Mouse (Mus musculus) stomach, embryonic 16.5 days (tissue): ENCODE data around the gene Casz1. TPM values are rescaled to one million over a fixed set of nuclear protein-coding genes. Genes with fewer than 3 reads are reported as not detected.

Experiments used
- ATAC-seq: fragments of 200-750 bp; cut with Nextera tagmentation; 2 replicates; pipeline ENCODE4 v1.8.0; 2017; ENCODE audit warnings: moderate number of reproducible peaks, moderate TSS enrichment; ENCODE audit not compliant: insufficient read depth, low FRiP score
- H3K27ac ChIP-seq: fragments of 300-500 bp; sonication (generic); 2 replicates; pipeline ENCODE4 v1.5.1; 2014; ENCODE audit warnings: low read length
- H3K27me3 ChIP-seq: fragments of 300-500 bp; sonication (generic); 2 replicates; pipeline ENCODE4 v1.6.1; 2014; ENCODE audit warnings: low read length, control low read depth, mixed read lengths; ENCODE audit not compliant: control insufficient read depth, insufficient read depth
- H3K36me3 ChIP-seq: fragments of 300-500 bp; sonication (generic); 2 replicates; pipeline ENCODE4 v1.6.1; 2014; ENCODE audit warnings: low read length; ENCODE audit not compliant: control insufficient read depth, insufficient read depth
- H3K4me1 ChIP-seq: fragments of 300-500 bp; sonication (generic); 2 replicates; pipeline ENCODE4 v1.6.1; 2014; ENCODE audit warnings: low read length, control low read depth, mixed read lengths; ENCODE audit not compliant: control insufficient read depth, insufficient read depth
- H3K4me2 ChIP-seq: fragments of 300-500 bp; sonication (generic); 2 replicates; pipeline ENCODE4 v1.6.1; 2014; ENCODE audit warnings: low read depth, low read length, mixed read lengths
- H3K4me3 ChIP-seq: fragments of 300-500 bp; sonication (generic); replicated peaks from 2 replicates; pipeline ENCODE4 v1.5.1; 2014; ENCODE audit warnings: mild to moderate bottlenecking, low read length
- H3K9ac ChIP-seq: fragments of 300-500 bp; sonication (generic); 2 replicates; pipeline ENCODE4 v1.6.1; 2014; ENCODE audit warnings: low read length
- H3K9me3 ChIP-seq: fragments of 300-500 bp; sonication (generic); replicated peaks from 2 replicates; pipeline ENCODE4 v1.6.1; 2016; ENCODE audit warnings: low read length, control low read depth; ENCODE audit not compliant: control insufficient read depth
- WGBS: fragments of 180-500 bp; shearing (Covaris S2); extraction: QIAGEN DNeasy Blood & Tissue Kit; methylation state at CpG from one replicate; pipeline ENCODE4 v1.1.7; 2014; 5-methylcytosine and 5-hydroxymethylcytosine counted together
- polyA plus RNA-seq: library from polyadenylated mRNA; unstranded; fragments of >200 nt; fragmentation: Nextera tagmentation; extraction: Ambion mirVana; gene quantifications from 2 replicates; pipeline ENCODE4 v1.2.1, GENCODE M21; 2015

The Casz1 gene
- polyA plus RNA-seq, 1 experiment from 2014 or later: 9.9 TPM

- ATAC-seq: no peak
- H3K4me1 ChIP-seq: peaks cover 29% of the 10 kb centered on the region
- 85% methylated on average over 14 of the region's 14 CpGs for WGBS
- no peak overlapping the region for H3K9ac ChIP-seq
- H3K9me3 ChIP-seq: no peaks in the 10 kb centered on the region
- H3K27me3 ChIP-seq: no peaks in the 10 kb centered on the region
- no peak overlapping the region for H3K4me2 ChIP-seq
- H3K36me3 ChIP-seq: no peaks in the 10 kb centered on the region
- H3K27ac ChIP-seq: no peak overlapping the region
- no peak overlapping the region for H3K4me3 ChIP-seq
Measured at GRCm38 (mm10) chr4:148973387-148973786, 169.2 kb downstream of the Casz1 start.

- Histone ChIP-seq H3K36me3 (no peaks in the 10 kb centered on the region), H3K4me1 (peaks cover 21% of the 10 kb centered on the region), H3K27ac (no peak overlapping the region), H3K4me2 (no peak overlapping the region), H3K9ac (no peak overlapping the region), H3K27me3 (no peaks in the 10 kb centered on the region), H3K4me3 (no peak overlapping the region), H3K9me3 (no peaks in the 10 kb centered on the region)
- WGBS: 73% methylated on average over 7 of the region's 7 CpGs
- ATAC-seq: no peak
Measured at GRCm38 (mm10) chr4:148974833-148975232, 170.6 kb downstream of the Casz1 start.

- ATAC-seq: no peak
- no peaks in the 10 kb centered on the region for H3K4me1 ChIP-seq
- WGBS: 67% methylated on average over 9 of the region's 9 CpGs
- no peaks in the 10 kb centered on the region for H3K9me3 ChIP-seq
- H3K36me3 ChIP-seq: no peaks in the 10 kb centered on the region
- H3K9ac ChIP-seq: no peak overlapping the region
- H3K27me3 ChIP-seq: no peaks in the 10 kb centered on the region
- peak overlapping the region; percentile 60 for H3K27ac ChIP-seq
- no peak overlapping the region for H3K4me3 ChIP-seq
- H3K4me2 ChIP-seq: no peak overlapping the region
Measured at GRCm38 (mm10) chr4:148978221-148978855, 174.1 kb downstream of the Casz1 start.

- Histone ChIP-seq H3K4me3 (no peak overlapping the region), H3K4me2 (no peak overlapping the region), H3K27me3 (no peaks in the 10 kb centered on the region), H3K9me3 (no peaks in the 10 kb centered on the region), H3K4me1 (no peaks in the 10 kb centered on the region), H3K36me3 (no peaks in the 10 kb centered on the region), H3K27ac (no peak overlapping the region), H3K9ac (no peak overlapping the region)
- WGBS: 80% methylated on average over 11 of the region's 11 CpGs
- ATAC-seq: no peak
Measured at GRCm38 (mm10) chr4:148978926-148979325, 174.7 kb downstream of the Casz1 start.

GRCm38 (mm10) chr4:148979837-148980236 lies 175.6 kb downstream of the Casz1 start:
- Histone ChIP-seq H3K4me2 (no peak overlapping the region), H3K4me3 (no peak overlapping the region), H3K9ac (no peak overlapping the region), H3K4me1 (no peaks in the 10 kb centered on the region), H3K36me3 (no peaks in the 10 kb centered on the region), H3K9me3 (no peaks in the 10 kb centered on the region), H3K27me3 (no peaks in the 10 kb centered on the region), H3K27ac (no peak overlapping the region)
- ATAC-seq: no peak
- 76% methylated on average over 11 of the region's 11 CpGs for WGBS

GRCm38 (mm10) chr4:148982274-148982673 lies 178.0 kb downstream of the Casz1 start:
- Histone ChIP-seq H3K9me3 (no peaks in the 10 kb centered on the region), H3K27me3 (no peaks in the 10 kb centered on the region), H3K36me3 (no peaks in the 10 kb centered on the region), H3K9ac (no peak overlapping the region), H3K4me1 (peaks cover 6% of the 10 kb centered on the region), H3K27ac (no peak overlapping the region), H3K4me2 (no peak overlapping the region), H3K4me3 (no peak overlapping the region)
- no peak for ATAC-seq
- 77% methylated on average over 6 of the region's 6 CpGs for WGBS

- Histone ChIP-seq H3K9me3 (no peaks in the 10 kb centered on the region), H3K4me1 (peaks cover 6% of the 10 kb centered on the region), H3K27me3 (no peaks in the 10 kb centered on the region), H3K9ac (no peak overlapping the region), H3K4me2 (no peak overlapping the region), H3K27ac (no peak overlapping the region), H3K4me3 (no peak overlapping the region), H3K36me3 (no peaks in the 10 kb centered on the region)
- no peak for ATAC-seq
- 71% methylated on average over 19 of the region's 19 CpGs for WGBS
Measured at GRCm38 (mm10) chr4:148984701-148985540, 180.7 kb downstream of the Casz1 start.

- Histone ChIP-seq H3K4me2 (no peak overlapping the region), H3K4me3 (no peak overlapping the region), H3K27ac (no peak overlapping the region), H3K4me1 (peaks cover 6% of the 10 kb centered on the region), H3K27me3 (no peaks in the 10 kb centered on the region), H3K9me3 (no peaks in the 10 kb centered on the region), H3K9ac (0 out of 2 replicates have a peak overlapping the region, but pooled peaks have one; percentile 18), H3K36me3 (no peaks in the 10 kb centered on the region)
- ATAC-seq: no peak
- WGBS: 46% methylated on average over 24 of the region's 24 CpGs
Measured at GRCm38 (mm10) chr4:148985541-148986476, 181.6 kb downstream of the Casz1 start.
